8 mouse cellular contexts compared by ENCODE assay signal in the genomic region with DNA sequence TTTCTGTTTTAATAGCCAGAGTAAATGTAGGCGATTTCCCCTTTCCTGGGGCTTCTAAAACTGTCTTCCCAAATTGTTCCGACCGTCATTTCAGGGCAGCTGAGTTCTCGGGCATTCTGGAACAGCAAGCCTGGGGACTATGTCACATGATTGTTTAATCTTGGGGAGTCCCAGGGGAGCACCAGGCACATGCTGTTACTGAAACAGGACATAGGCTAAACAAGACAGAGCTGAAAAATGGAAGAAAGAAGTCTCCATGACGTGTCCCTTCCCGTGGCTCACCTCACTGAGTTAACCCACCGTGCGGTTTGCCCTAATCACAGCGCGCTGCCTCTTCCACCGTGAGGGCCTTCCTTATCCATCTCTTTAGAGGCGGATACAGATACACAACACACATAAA.
DNase-seq lines count a peak whose midpoint lies in the region; ATAC-seq and TF ChIP-seq lines count a peak whose summit lies in the region.

No protein-coding gene starts in this region.

- H3K27me3 ChIP-seq in forebrain, embryonic 10.5 days (ENCODE audit: poor library complexity, severe bottlenecking) = no peaks in the 10 kb centered on the region
- H3K27me3 ChIP-seq in hindbrain, embryonic 15.5 days = no peaks in the 10 kb centered on the region
- no peaks in the 10 kb centered on the region for H3K27me3 ChIP-seq in myocyte (ENCODE audit: control insufficient read depth, insufficient read depth, insufficient read length)

- DNase-seq in heart, adult 18-20 months = peak; percentile 57 to 66
- no peak for DNase-seq in heart, postnatal 25 days (ENCODE audit: low spot score)
- DNase-seq in forebrain, embryonic 10.5 days (ENCODE audit: extremely low spot score, low spot score) = no peak
- DNase-seq in right cerebral cortex, adult 18-20 months = no peak
- DNase-seq in thymus, postnatal 0 days (ENCODE audit: low spot score) = no peak
- no peak for DNase-seq in ovary, postnatal 36 days (ENCODE audit: low spot score)

- intact Hi-C loops in heart, postnatal 25 days (cut with DNase I) = no loop called here

- H3K4me1 ChIP-seq in forebrain, embryonic 10.5 days = peaks cover 52% of the 10 kb centered on the region
- H3K4me1 ChIP-seq in hindbrain, embryonic 15.5 days (replicated peaks) = peaks cover 34% of the 10 kb centered on the region

- TF ChIP-seq POLR2A in myocyte (IDR thresholded peaks at IDR 0.05; ENCODE audit: insufficient read length, low read depth) = no peak

- peak overlapping the region; percentile 50 for H3K4me2 ChIP-seq in hindbrain, embryonic 15.5 days
- H3K4me2 ChIP-seq in myocyte (ENCODE audit: low read depth) = peak overlapping the region; percentile 73

- no peak overlapping the region for H3ac ChIP-seq in myocyte (ENCODE audit: control insufficient read depth, insufficient read length)

- WGBS in forebrain, embryonic 10.5 days = 22% methylated on average over 12 of the region's 12 CpGs
- 22% methylated on average over 12 of the region's 12 CpGs for WGBS in hindbrain, embryonic 15.5 days

- no peaks in the 10 kb centered on the region for H3K9me3 ChIP-seq in forebrain, embryonic 10.5 days
- H3K9me3 ChIP-seq in hindbrain, embryonic 15.5 days = no peaks in the 10 kb centered on the region

- H3K4me3 ChIP-seq in forebrain, embryonic 10.5 days = peak overlapping the region; percentile 47
- peak overlapping the region; percentile 27; the same call in 1 of the 2 replicates for H3K4me3 ChIP-seq in hindbrain, embryonic 15.5 days
- H3K4me3 ChIP-seq in myocyte = peak overlapping the region; percentile 17

- 0 out of 2 replicates have a peak, but pooled peaks cover 3% of the 10 kb centered on the region for H3K36me3 ChIP-seq in forebrain, embryonic 10.5 days (replicated peaks)
- no peaks in the 10 kb centered on the region for H3K36me3 ChIP-seq in hindbrain, embryonic 15.5 days
- no peaks in the 10 kb centered on the region for H3K36me3 ChIP-seq in myocyte (ENCODE audit: control insufficient read depth, insufficient read depth)

- H3K9ac ChIP-seq in hindbrain, embryonic 15.5 days = no peak overlapping the region

- H3K79me2 ChIP-seq in myocyte (ENCODE audit: control insufficient read depth, insufficient read depth) = no peaks in the 10 kb centered on the region

- ATAC-seq in hindbrain, embryonic 15.5 days (ENCODE audit: low FRiP score, low read depth) = 0 out of 2 replicates have a peak, but pooled peaks have one; percentile 27

- peak overlapping the region; percentile 83 for H3K27ac ChIP-seq in forebrain, embryonic 10.5 days
- H3K27ac ChIP-seq in hindbrain, embryonic 15.5 days (replicated peaks) = peak overlapping the region; percentile 70; the same call in 1 of the 2 replicates

TF ChIP-seq in myocyte, 11 proteins besides CTCF, POLR2A, EP300 and RAD21:
- TF ChIP-seq MYOD1 (IDR thresholded peaks at IDR 0.05; ENCODE audit: control insufficient read depth in 1 of 3, insufficient read length in 2 of 3, low read depth in 2 of 3) (no peak), SRF (IDR thresholded peaks at IDR 0.05; ENCODE audit: control insufficient read depth, insufficient read length, low read depth) (no peak), CEBPB (IDR thresholded peaks at IDR 0.05; ENCODE audit: insufficient read depth, poor library complexity, severe bottlenecking) (no peak), TCF12 (IDR thresholded peaks at IDR 0.05; ENCODE audit: insufficient read depth, poor library complexity, severe bottlenecking) (no peak), E2F4 (IDR thresholded peaks at IDR 0.05; ENCODE audit: insufficient read depth) (no peak), REST (IDR thresholded peaks at IDR 0.05; ENCODE audit: insufficient read depth, insufficient read length) (no peak), TCF3 (IDR thresholded peaks at IDR 0.05; ENCODE audit: insufficient read length, low read depth) (no peak), MYOG (IDR thresholded peaks at IDR 0.05; ENCODE audit: control insufficient read depth in 1 of 3, insufficient read depth in 1 of 3, insufficient read length in 2 of 3, low read depth in 2 of 3) (no peak), POLR2AphosphoS2 (IDR thresholded peaks at IDR 0.05; ENCODE audit: insufficient read length, low read depth) (no peak), USF1 (IDR thresholded peaks at IDR 0.05; ENCODE audit: low read depth) (no peak), MAX (IDR thresholded peaks at IDR 0.05; ENCODE audit: low read depth) (no peak)

Comparison
In these comparisons a context has a peak if more than half of its experiments do, and no peak if none do; other contexts are left out.
1. DNase-seq: peak in heart, adult 18-20 months (2 of 2); none in heart, postnatal 25 days (single experiment), forebrain, embryonic 10.5 days (single experiment), right cerebral cortex, adult 18-20 months (single experiment), thymus, postnatal 0 days (single experiment) and ovary, postnatal 36 days (single experiment).
2. Peak in every context shown above with its lines, with median percentiles within 50 percentile points of each other: H3K4me3 ChIP-seq.